Mouse (Mus musculus) B cell, adult 2 months (primary cell): ENCODE measurements at regions not wholly inside any gene's neighbourhood (a gene's known extent, or its start where the extent isn't known, plus 50 kb on each side); places are given as distances from the start of the nearest gene placed in this dataset.

Source experiments
- DNase-seq, 2 experiments: peaks; one replicate each; pipeline ENCODE4 v3.0.0; 2022

DNA sequence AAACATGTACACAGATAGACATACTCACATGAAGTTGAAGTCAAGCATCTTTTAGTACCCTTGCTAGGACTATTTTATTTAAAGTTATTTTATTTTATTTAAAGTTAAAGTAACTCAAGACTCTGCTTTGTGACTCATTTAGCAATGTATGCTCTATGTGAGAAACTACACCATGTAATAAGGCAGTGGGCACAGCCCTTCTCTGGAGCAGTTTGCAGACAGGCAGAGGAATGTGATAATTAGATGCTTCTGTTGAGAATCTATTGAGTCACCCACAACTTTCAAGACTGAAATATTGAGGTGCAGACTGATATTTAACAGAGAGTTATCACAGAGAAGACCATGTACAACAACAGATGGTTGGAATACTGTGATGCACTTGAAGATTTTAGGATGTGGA lies 825.2 kb upstream of the Cntn5 start:
- no peak for DNase-seq

DNA sequence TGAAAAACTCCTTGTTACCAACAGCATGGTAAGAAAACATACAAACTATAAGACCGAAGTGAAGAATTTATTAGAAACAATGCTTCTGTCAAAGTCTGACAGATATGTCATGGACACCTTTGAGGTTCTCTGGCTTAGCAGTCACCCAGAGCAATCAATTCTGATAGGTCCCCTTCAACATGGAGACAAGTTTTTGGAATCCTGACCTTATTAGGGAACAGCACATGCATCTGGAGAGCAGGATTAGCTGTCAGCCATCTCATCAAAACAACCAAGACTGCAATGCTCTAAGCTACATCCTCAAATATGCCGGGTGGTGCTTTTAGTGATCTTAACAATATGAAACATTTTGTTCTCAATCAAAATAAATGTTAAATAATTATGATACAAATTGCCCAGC lies 817.2 kb upstream of the Cntn5 start:
- no peak for DNase-seq

GRCm38 (mm10) chr9:11704647-11705046 lies 800.1 kb upstream of the Cntn5 start:
- DNase-seq, result no peak

GRCm38 (mm10) chr9:11703150-11703549 lies 798.6 kb upstream of the Cntn5 start:
- no peak for DNase-seq

- DNase-seq, result no peak
Measured at GRCm38 (mm10) chr9:11693505-11693904, 788.9 kb upstream of the Cntn5 start.

DNA sequence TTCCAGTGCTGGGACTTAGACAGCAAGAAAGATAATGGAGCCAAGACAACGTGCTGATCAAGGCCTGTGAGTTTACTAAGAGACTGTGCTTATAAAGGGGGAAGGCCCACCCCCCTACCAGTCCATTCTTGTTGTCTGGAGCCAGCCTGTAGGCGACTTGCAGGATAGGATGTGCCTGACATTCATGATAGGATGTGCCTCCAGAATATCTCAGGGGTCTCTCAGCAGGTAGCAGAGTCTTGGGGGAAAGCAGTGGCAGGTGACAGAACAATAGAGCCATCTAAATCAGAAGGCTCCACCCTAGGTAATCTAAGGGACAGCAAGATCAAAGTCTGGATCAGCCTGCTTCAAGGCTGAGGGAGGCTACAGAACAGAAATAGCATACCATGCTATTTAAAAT lies 782.5 kb upstream of the Cntn5 start:
- no peak for DNase-seq

DNA sequence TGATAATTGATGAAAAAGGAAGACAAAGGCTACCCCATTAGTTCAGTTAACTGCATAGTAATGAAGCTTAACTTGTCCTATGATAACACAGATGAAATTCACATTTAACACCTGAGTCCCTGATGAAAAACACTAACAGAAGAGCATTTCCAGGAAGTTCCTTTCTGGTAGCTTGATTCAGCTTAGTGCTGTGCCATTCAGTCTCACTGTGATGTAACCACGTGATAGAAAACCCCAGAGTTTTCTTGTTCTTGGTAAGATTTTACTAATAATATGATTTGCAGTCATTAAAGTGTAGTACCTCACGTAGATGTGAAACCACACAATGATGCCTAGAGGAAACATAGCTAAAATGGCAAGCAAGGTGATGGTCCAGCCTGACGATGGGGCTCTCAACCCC lies 767.4 kb upstream of the Cntn5 start:
- DNase-seq, result no peak

GRCm38 (mm10) chr9:11671243-11671642 lies 766.7 kb upstream of the Cntn5 start:
- DNase-seq, result no peak

DNA sequence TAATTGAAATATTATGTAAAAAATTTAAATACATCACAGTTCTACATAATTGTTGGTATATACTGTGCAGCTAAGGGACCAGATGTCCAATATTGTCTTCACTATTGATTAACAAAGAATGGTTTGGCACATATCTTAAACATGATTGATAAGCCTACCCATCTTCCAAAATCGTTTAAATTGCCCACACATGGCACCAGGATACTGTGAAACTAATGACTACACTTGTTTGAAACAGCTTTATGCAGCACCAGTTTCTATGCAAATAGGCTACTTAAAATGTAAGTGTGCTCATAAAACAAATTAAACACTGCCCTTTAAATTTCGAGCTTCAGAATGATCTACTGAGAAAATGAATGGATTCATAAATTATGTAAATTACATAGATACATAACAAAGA lies 724.9 kb upstream of the Cntn5 start:
- no peak for DNase-seq

DNA sequence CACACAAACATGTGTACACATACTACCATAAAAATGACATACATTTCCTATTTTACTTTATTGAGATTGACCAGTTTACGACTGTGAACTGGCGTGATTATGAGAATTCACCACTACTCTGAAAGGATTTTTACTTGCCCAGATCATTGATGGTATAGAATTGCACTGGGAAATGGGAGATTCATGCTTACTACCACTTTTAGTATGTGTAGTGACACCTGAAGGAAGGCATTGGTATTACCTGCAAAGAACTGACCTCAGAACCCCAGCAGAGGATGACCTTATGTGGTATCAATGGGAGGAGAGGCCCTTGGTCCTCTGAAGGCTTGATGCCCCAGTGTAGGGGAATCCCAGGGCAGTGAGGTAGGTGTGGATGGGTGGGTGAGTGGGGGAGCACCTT lies 699.8 kb upstream of the Cntn5 start:
- DNase-seq, result no peak

DNA sequence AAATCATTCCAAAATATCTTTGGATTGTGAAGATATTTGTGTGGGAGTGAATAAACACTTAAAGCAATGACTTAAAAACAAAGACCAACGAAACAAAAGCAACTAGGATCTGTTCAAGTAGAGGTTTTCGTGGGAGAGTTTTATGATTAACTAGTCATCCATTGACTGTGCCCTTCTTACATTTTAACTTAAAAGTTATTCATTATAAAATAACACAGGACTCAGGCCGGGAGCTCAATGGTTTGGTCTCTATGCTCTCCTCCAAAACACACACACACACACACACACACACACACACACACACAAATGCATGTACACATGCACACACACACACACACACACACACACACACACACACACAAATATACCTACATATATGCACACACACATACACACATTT lies 699.3 kb upstream of the Cntn5 start:
- no peak for DNase-seq

GRCm38 (mm10) chr9:11602857-11603256 lies 698.3 kb upstream of the Cntn5 start:
- DNase-seq, result no peak

DNA sequence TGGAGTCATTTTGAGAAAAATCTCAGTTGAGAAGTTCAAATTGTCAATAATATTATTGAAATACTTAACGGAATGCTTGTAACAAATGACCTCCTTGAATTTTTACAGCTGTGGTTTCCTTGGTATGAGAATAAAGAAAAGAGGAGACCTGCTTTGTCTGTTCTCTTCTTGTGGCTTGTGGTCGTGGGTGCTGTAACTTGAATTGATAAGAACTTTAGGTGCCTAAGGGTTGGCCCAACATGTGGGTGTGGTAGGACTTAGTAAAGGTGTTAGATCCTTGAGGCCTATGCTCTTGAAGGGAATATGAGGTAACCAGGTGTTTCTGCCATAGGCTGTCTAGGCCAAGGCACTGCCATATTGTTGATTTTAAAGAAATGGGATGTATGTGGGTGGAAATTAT lies 674.4 kb upstream of the Cntn5 start:
- no peak for DNase-seq

DNA sequence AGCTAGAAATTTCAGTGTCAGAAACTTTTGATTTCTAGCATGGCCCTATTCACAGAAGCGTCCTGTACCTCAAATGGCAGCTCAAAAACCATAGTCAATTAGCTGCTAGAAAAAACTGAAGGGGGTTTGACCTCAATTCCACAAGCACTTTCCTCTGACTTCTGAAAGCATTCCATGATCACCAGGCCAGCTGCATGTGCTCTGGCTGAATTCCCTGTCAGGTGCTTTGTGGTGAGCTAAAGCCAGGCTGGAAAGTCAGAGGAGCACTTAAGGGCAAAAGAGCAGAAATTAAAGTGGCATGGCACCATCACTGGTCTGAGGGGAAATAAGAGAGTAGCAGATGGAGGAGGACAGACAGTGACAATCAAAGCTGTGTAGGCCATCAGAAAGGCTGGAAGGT lies 658.3 kb upstream of the Cntn5 start:
- DNase-seq, result no peak

GRCm38 (mm10) chr9:11559384-11559783 lies 654.8 kb upstream of the Cntn5 start:
- no peak for DNase-seq

DNA sequence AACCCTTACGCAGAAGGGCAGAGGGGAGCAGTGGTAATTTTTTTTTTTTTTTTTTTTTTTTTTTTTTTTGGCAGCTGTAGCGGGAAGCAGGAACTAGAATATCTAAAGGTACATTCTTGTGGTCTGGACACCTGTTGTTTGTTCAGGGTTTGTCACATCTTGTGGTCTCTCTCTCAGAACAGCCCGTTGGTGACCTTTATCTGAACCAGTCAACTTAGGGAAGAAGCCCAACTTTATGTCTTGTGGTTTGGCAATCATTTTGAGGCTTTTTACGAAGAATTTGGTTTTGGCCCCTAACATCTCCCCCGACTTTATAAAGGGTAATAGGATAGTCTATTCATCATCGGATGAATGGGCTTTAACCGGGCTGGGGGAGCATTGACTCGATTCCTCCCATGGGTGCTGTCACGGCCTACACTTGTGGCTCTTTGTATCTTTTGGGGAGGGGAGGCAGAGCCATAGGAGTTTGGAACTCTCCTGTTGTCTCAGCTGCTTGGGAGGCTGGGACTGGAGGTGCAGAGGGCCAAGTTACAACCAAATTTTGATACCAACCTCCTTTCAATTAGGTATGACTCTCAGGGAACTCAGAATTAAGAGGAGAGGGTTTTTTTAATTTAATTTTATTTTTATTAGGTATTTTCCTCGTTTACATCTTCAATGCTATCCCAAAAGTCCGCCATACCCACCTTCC lies 609.4 kb upstream of the Cntn5 start:
- DNase-seq, result peak; percentile 15 to 26
